17 mouse cellular contexts compared by ENCODE assay signal in the genomic region with DNA sequence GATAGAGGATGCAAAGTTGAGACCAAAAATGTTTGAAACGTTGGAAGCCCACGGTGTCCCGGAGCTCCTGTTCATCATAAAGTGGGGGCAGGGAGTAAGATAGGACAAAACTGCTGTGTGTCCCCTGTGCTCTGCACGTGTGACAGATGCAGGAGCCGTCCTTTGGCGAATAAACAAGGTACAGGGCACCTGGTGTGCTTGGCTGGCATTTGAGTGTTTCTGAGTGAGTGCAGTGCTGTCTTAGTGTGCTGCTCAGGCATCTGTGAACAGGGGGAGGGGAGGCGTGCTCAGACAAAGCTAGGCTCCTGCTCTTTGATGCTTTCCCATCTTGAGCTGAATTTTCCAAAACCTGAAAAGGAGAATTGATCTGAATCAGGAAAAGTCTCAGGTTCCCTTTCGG. TPM values are rescaled to one million over a fixed set of nuclear protein-coding genes. Genes with fewer than 3 reads are reported as not detected.
A peak's percentile ranks its signal among the peaks of the same experiment; 100 is the strongest.
DNase-seq lines count a peak whose midpoint lies in the region; ATAC-seq and TF ChIP-seq lines count a peak whose summit lies in the region.
"Had no signal": no experiment of that assay in that cellular context is flagged by ENCODE, and none has a peak within 500 bp of the region (broad histone marks: within the 10 kb centered on the region; RNA-seq: fewer than 3 reads in every experiment).

No protein-coding gene starts in this region.

- H3K9me3 ChIP-seq in embryonic facial prominence, embryonic 13.5 days = no peaks in the 10 kb centered on the region
- no peaks in the 10 kb centered on the region for H3K9me3 ChIP-seq in embryonic facial prominence, embryonic 10.5 days
- H3K9me3 ChIP-seq in hindbrain, embryonic 16.5 days (ENCODE audit: control insufficient read depth, low read length) = no peaks in the 10 kb centered on the region
- H3K9me3 ChIP-seq in hindbrain, embryonic 12.5 days (replicated peaks) = no peaks in the 10 kb centered on the region
- no peaks in the 10 kb centered on the region for H3K9me3 ChIP-seq in lung, postnatal 0 days (ENCODE audit: low read length)
- H3K9me3 ChIP-seq: heart, embryonic 15.5 days had no signal

- no peak for TF ChIP-seq CTCF in lung, postnatal 0 days (IDR thresholded peaks at IDR 0.05)

- no peak overlapping the region for H3K4me3 ChIP-seq in embryonic facial prominence, embryonic 13.5 days
- no peak overlapping the region for H3K4me3 ChIP-seq in embryonic facial prominence, embryonic 10.5 days
- H3K4me3 ChIP-seq in hindbrain, embryonic 16.5 days (ENCODE audit: low read length) = no peak overlapping the region
- H3K4me3 ChIP-seq in hindbrain, embryonic 12.5 days = no peak overlapping the region
- no peak overlapping the region for H3K4me3 ChIP-seq in lung, postnatal 0 days (ENCODE audit: low read depth, low read length)
- H3K4me3 ChIP-seq: heart, adult 2 months; heart, embryonic 15.5 days had no signal

- no peak for ATAC-seq in embryonic facial prominence, embryonic 13.5 days (ENCODE audit: insufficient number of reproducible peaks, insufficient read depth, low FRiP score, low TSS enrichment, low read depth)
- peak; percentile 22 for ATAC-seq in hindbrain, embryonic 16.5 days
- ATAC-seq in hindbrain, embryonic 12.5 days (ENCODE audit: low FRiP score) = no peak
- ATAC-seq in lung, postnatal 0 days = peak; percentile 18; the same call in 1 of the 2 replicates
- ATAC-seq: activated CD4-positive, CD25-positive, alpha-beta regulatory T cell, adult 4 months; forebrain, embryonic 16.5 days; hindbrain, postnatal 0 days; Patski had no signal

- peaks cover 26% of the 10 kb centered on the region for H3K4me1 ChIP-seq in embryonic facial prominence, embryonic 13.5 days
- H3K4me1 ChIP-seq in embryonic facial prominence, embryonic 10.5 days = peaks cover 22% of the 10 kb centered on the region
- peaks cover 8% of the 10 kb centered on the region; the same call in 1 of the 2 replicates for H3K4me1 ChIP-seq in hindbrain, embryonic 16.5 days (ENCODE audit: control insufficient read depth, insufficient read depth, low read depth, low read length)
- peaks cover 20% of the 10 kb centered on the region for H3K4me1 ChIP-seq in hindbrain, embryonic 12.5 days
- H3K4me1 ChIP-seq in lung, postnatal 0 days (ENCODE audit: insufficient read depth, low read depth, low read length) = peaks cover 5% of the 10 kb centered on the region; the same call in 1 of the 2 replicates

- H3K27me3 ChIP-seq in embryonic facial prominence, embryonic 13.5 days = no peaks in the 10 kb centered on the region
- H3K27me3 ChIP-seq in embryonic facial prominence, embryonic 10.5 days (replicated peaks; ENCODE audit: low read depth, poor library complexity, severe bottlenecking) = no peaks in the 10 kb centered on the region
- no peaks in the 10 kb centered on the region for H3K27me3 ChIP-seq in hindbrain, embryonic 16.5 days (replicated peaks; ENCODE audit: control insufficient read depth, insufficient read depth, low read length)
- no peaks in the 10 kb centered on the region; the same call in 1 of the 2 replicates for H3K27me3 ChIP-seq in hindbrain, embryonic 12.5 days
- no peaks in the 10 kb centered on the region for H3K27me3 ChIP-seq in lung, postnatal 0 days (replicated peaks; ENCODE audit: insufficient read depth, low read length)
- H3K27me3 ChIP-seq: heart, embryonic 15.5 days; Patski had no signal

- 62% methylated on average over 8 of the region's 8 CpGs for WGBS in embryonic facial prominence, embryonic 13.5 days
- WGBS in embryonic facial prominence, embryonic 10.5 days = 64% methylated on average over 8 of the region's 8 CpGs
- 53% methylated on average over 8 of the region's 8 CpGs for WGBS in hindbrain, embryonic 16.5 days
- WGBS in hindbrain, embryonic 12.5 days = 63% methylated on average over 8 of the region's 8 CpGs
- 54% methylated on average over 8 of the region's 8 CpGs for WGBS in lung, postnatal 0 days

- H3K27ac ChIP-seq in embryonic facial prominence, embryonic 13.5 days = 0 out of 2 replicates have a peak overlapping the region, but pooled peaks have one; percentile 7
- H3K27ac ChIP-seq in embryonic facial prominence, embryonic 10.5 days (replicated peaks) = no peak overlapping the region
- no peak overlapping the region for H3K27ac ChIP-seq in hindbrain, embryonic 16.5 days (ENCODE audit: low read depth, low read length)
- H3K27ac ChIP-seq in hindbrain, embryonic 12.5 days = no peak overlapping the region
- H3K27ac ChIP-seq in lung, postnatal 0 days (ENCODE audit: low read length) = 0 out of 2 replicates have a peak overlapping the region, but pooled peaks have one; percentile 14
- H3K27ac ChIP-seq: heart, adult 2 months; heart, embryonic 15.5 days; hindbrain, postnatal 0 days had no signal

- no peak overlapping the region for H3K9ac ChIP-seq in embryonic facial prominence, embryonic 13.5 days
- no peak overlapping the region for H3K9ac ChIP-seq in hindbrain, embryonic 16.5 days (ENCODE audit: low read depth, low read length)
- no peak overlapping the region for H3K9ac ChIP-seq in hindbrain, embryonic 12.5 days
- H3K9ac ChIP-seq in lung, postnatal 0 days (replicated peaks; ENCODE audit: low read depth) = no peak overlapping the region
- H3K9ac ChIP-seq: heart, embryonic 15.5 days had no signal

- peaks cover 9% of the 10 kb centered on the region for H3K36me3 ChIP-seq in embryonic facial prominence, embryonic 13.5 days
- 0 out of 2 replicates have a peak, but pooled peaks cover 7% of the 10 kb centered on the region for H3K36me3 ChIP-seq in embryonic facial prominence, embryonic 10.5 days (replicated peaks)
- H3K36me3 ChIP-seq in hindbrain, embryonic 16.5 days (ENCODE audit: control insufficient read depth, insufficient read depth, low read length) = no peaks in the 10 kb centered on the region
- H3K36me3 ChIP-seq in hindbrain, embryonic 12.5 days = no peaks in the 10 kb centered on the region
- no peaks in the 10 kb centered on the region for H3K36me3 ChIP-seq in lung, postnatal 0 days (ENCODE audit: insufficient read depth, low read length)
- H3K36me3 ChIP-seq: heart, embryonic 15.5 days had no signal

- TF ChIP-seq EP300 in lung, postnatal 0 days (IDR thresholded peaks at IDR 0.05) = no peak

- H3K4me2 ChIP-seq in embryonic facial prominence, embryonic 13.5 days = no peak overlapping the region
- no peak overlapping the region for H3K4me2 ChIP-seq in hindbrain, embryonic 16.5 days (ENCODE audit: low read length)
- H3K4me2 ChIP-seq in hindbrain, embryonic 12.5 days (replicated peaks) = no peak overlapping the region
- no peak overlapping the region for H3K4me2 ChIP-seq in lung, postnatal 0 days (replicated peaks; ENCODE audit: low read depth, low read length)
- H3K4me2 ChIP-seq: heart, embryonic 11.5 days; heart, embryonic 15.5 days had no signal

- no peak for DNase-seq in embryonic facial prominence, embryonic 10.5 days (ENCODE audit: low spot score)
- DNase-seq in lung, postnatal 0 days (ENCODE audit: low spot score) = no peak
- DNase-seq in lung, postnatal 4 days = no peak
- DNase-seq: adrenal gland, postnatal 14 days; cerebellum, postnatal 14 days; gastrocnemius, postnatal 14 days; heart, adult 2 months; heart, postnatal 14 days had no signal

RNA-seq across cellular contexts. Expression of gene Atp11a, which starts 28.7 kb away (rescaled TPM):
- 17.3 and 24.8 TPM in 2 replicates for polyA plus RNA-seq in embryonic facial prominence, embryonic 13.5 days (2015; fragmentation: Nextera tagmentation; extraction: Ambion mirVana)
- polyA plus RNA-seq in embryonic facial prominence, embryonic 10.5 days (2016; fragmentation: Nextera tagmentation; extraction: Ambion mirVana) = 9.8 and 10.2 TPM in 2 replicates
- 8.9 and 9.5 TPM in 2 replicates for polyA plus RNA-seq in hindbrain, embryonic 16.5 days (2015; fragmentation: Nextera tagmentation; extraction: Ambion mirVana)
- 15.3 and 17.6 TPM in 2 replicates for polyA plus RNA-seq in hindbrain, embryonic 12.5 days (2016; fragmentation: Nextera tagmentation; extraction: Ambion mirVana)
- polyA plus RNA-seq in lung, postnatal 0 days (2015; fragmentation: Nextera tagmentation; extraction: Ambion mirVana) = 45.4 and 50.6 TPM in 2 replicates

Comparison
In these comparisons a context has a peak if more than half of its experiments do, and no peak if none do; other contexts are left out.
1. ATAC-seq: peak in hindbrain, embryonic 16.5 days (single experiment) and lung, postnatal 0 days (single experiment); none in embryonic facial prominence, embryonic 13.5 days (single experiment) and hindbrain, embryonic 12.5 days (single experiment).
2. H3K27ac ChIP-seq: peak in embryonic facial prominence, embryonic 13.5 days (single experiment) and lung, postnatal 0 days (single experiment); none in embryonic facial prominence, embryonic 10.5 days (single experiment), hindbrain, embryonic 16.5 days (single experiment) and hindbrain, embryonic 12.5 days (single experiment).